Mouse (Mus musculus) duodenum, adult 2 months (tissue): ENCODE results near the gene Smpd4. TPM values are rescaled to one million over a fixed set of nuclear protein-coding genes. Genes with fewer than 3 reads are reported as not detected.

Source experiments
- polyA plus RNA-seq: library from polyadenylated mRNA; depleted of rRNA; stranded (reverse); fragments of >200 nt; gene quantifications from 2 replicates; pipeline ENCODE4 v1.2.3, GENCODE M21; 2012; ENCODE audit warnings: low replicate concordance; rRNA removed

Smpd4 gene
- 17.7 and 54.4 TPM in 2 replicates for polyA plus RNA-seq

DNA sequence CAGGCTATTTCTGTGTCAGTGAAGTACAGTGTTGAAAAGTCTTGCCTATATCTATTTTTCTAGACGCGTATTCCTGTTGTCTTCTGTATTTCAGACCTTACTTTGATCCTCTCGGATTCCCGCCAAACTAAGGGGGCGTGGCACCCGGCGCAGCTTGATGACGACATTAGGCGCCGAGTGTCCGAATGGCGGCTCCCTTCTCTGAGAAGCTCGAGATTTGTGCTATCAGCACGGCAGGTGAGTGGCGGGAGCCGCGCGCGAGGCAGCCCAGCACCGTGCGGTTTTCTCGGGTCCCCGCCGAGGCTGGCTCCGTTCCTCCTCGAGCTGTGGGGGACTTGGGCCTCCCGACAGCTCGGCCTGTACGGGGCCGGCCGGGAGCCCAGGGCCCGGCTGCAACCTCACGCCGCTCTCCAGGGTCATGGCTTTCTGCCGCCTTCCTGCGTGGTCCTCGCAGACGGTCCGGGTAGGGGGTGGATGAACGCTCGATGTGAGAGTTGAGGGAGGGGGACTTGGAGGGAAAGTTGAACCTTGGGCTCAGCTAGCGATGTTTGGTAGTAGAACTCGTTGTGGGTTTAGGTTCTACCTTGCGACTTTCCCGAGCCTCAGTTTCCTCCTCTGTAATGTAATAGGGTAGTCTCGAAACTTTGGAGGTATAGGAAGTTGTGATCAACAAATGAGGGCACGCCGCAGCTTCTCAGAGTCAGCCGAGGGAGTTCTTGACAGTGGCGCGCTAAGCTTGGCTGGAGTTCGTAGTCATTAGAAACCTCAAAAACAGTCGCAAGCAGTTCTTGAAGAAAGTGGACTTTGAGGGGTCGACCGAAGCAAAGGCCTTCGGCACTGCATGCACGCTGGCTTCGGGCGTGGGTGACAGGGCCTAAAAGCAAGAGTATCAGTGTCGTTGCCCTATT lies at the start of gene Smpd4:
TSS of gene Smpd4 (plus strand) at position 157 of the 908 bp plus-strand sequence.

DNA sequence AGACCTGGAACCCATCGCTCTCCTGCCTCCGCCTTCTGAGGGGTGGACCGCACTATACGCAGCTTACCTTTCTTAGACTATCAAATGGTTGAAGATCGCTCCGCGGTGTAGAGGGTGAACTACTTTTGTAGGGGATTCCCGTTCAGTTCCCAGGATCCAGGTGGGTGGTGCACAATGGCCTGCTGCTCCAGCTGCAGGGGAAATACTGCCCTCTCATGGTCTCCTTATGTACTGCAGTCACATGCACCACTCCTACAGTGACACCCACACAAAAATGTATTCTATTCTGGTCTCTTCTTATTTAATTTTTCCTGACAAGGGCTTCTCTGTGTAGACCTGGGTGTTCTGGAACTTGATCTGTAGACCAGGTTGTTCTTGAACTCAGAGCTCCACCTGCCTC lies 36.1 kb upstream of the Smpd4 start, which contains the start of gene Slc7a4:
TSS of gene Slc7a4 (minus strand) at position 151 of the 400 bp plus-strand sequence.

DNA sequence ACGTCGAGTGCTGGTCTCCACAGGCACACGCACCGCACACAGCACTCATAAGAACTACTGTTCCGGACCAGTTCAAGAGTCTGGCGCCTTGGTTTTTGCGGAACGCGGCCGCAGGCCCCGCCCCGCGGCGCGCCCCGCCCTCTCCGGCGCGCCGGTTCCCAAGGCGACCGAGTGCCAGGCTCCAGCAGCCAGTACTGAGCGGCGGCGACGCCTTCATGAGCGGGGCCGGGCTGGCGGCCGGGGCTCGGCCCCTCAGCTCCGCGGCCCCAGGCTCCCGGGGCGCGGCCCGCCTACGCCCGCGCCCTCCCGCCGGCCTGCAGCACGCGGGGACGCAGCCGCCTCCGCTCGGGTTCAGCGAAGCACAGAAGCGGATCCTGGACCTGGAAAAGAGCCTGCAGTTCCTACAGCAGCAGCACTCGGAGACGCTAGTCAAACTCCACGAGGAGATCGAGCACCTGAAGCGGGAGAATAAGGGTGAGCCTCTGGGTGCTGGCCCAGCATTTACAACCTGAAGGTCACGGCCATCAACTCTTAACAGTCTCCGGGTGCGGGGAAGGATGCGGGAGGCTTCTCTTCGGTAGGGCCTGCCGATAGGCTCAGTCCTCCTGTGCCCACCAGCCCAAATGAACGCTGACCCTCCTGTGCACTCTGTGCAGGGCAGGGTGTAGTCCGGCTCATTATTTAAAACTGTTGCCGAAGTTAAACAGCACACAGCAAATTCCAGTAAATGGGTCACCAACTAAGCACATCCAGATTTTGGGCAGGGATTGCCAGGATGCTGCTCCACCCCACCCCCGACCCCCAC lies 27.4 kb downstream of the Smpd4 start, which contains the start of gene Ccdc74a:
TSS of gene Ccdc74a (plus strand) at position 161 of the 805 bp plus-strand sequence.

Other genes with a start within 250 kb of the Smpd4 start
- gene Snap29, start 213.4 kb upstream of the Smpd4 start, polyA plus RNA-seq, result 2.6 and 4.5 TPM in 2 replicates
- gene Pi4ka, start 213.0 kb upstream of the Smpd4 start, polyA plus RNA-seq, result 32.3 and 39.8 TPM in 2 replicates
- gene Crkl, start 167.4 kb upstream of the Smpd4 start, polyA plus RNA-seq, result 26.8 and 38.8 TPM in 2 replicates
- gene Aifm3, start 129.7 kb upstream of the Smpd4 start, polyA plus RNA-seq, result 0.87 and 0.91 TPM in 2 replicates
- 143 and 180 TPM in 2 replicates for gene Lztr1, start 110.7 kb upstream of the Smpd4 start, polyA plus RNA-seq
- 75.3 and 98.6 TPM in 2 replicates for gene Thap7, start 88.2 kb upstream of the Smpd4 start, polyA plus RNA-seq
- gene Lrrc74b, start 58.1 kb upstream of the Smpd4 start, polyA plus RNA-seq, result 0.21 and 0.33 TPM in 2 replicates
- 1.1 and 1.6 TPM in 2 replicates for gene P2rx6, start 57.5 kb upstream of the Smpd4 start, polyA plus RNA-seq
- 14.7 and 24.5 TPM in 2 replicates for gene Slc7a4, start 36.1 kb upstream of the Smpd4 start, polyA plus RNA-seq
- gene Ccdc74a, start 27.1 kb downstream of the Smpd4 start, polyA plus RNA-seq, result 0.55 and 0.85 TPM in 2 replicates
- gene Med15, start 113.5 kb downstream of the Smpd4 start, polyA plus RNA-seq, result 85.9 and 111 TPM in 2 replicates
- 24.2 and 34.0 TPM in 2 replicates for gene Klhl22, start 140.3 kb downstream of the Smpd4 start, polyA plus RNA-seq
- gene Scarf2, start 177.9 kb downstream of the Smpd4 start, polyA plus RNA-seq, result 32.0 and 34.5 TPM in 2 replicates
- gene B830017H08Rik, start 213.8 kb downstream of the Smpd4 start, polyA plus RNA-seq, result 0.05 TPM in 1 of 2 replicates, not detected in the other
- 9.6 and 13.0 TPM in 2 replicates for gene Car15, start 219.0 kb downstream of the Smpd4 start, polyA plus RNA-seq